Mouse (Mus musculus): ENCODE measurements around the gene Nabp2. TPM values are rescaled to one million over a fixed set of nuclear protein-coding genes. Genes with fewer than 3 reads are reported as not detected.

Nabp2 gene
- polyA plus RNA-seq, 1 experiment: 93.0 TPM

DNA sequence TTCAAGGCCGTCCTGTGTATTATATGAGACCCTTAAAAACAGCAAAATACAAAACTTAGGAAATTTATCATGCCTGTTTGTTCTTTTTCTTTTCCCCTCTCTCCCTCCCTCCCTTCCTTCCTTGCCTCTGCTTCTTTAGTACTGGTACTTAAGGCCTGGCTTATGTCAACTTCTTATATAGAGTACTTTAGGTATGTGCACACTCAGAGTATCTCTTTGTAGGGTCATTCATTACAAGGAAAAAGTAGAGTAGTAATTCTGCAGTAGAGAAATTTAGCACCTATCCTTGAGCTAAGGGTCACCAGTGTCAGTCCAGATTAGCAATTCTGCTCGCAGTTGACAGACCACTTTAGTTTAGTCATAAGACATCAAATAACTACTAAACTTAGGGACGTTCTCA, 14.0 kb upstream of the Nabp2 start:
- H3K79me2 ChIP-seq (ENCODE audit: control insufficient read depth, insufficient read depth): peaks cover 5% of the 10 kb centered on the region
- peaks cover 2% of the 10 kb centered on the region for H3K79me3 ChIP-seq (ENCODE audit: low read depth)
- no peak overlapping the region for H3ac ChIP-seq (ENCODE audit: control insufficient read depth, insufficient read length, low read depth)
- no peak for TF ChIP-seq USF1 (IDR thresholded peaks at IDR 0.05; ENCODE audit: low read depth)
- TF ChIP-seq FOSL1 (IDR thresholded peaks at IDR 0.05; ENCODE audit: insufficient read depth, low read length, poor library complexity, severe bottlenecking): no peak
- no peak for TF ChIP-seq CEBPB (IDR thresholded peaks at IDR 0.05; ENCODE audit: low read depth)
- no peak for TF ChIP-seq CTCF (IDR thresholded peaks at IDR 0.05; ENCODE audit: control insufficient read depth, insufficient read depth, insufficient read length)
- no peak for TF ChIP-seq MYOD1 (IDR thresholded peaks at IDR 0.05; ENCODE audit: control insufficient read depth, insufficient read length, low read depth)
- no peak for TF ChIP-seq MAX (IDR thresholded peaks at IDR 0.05)
- no peak for TF ChIP-seq MYOG (IDR thresholded peaks at IDR 0.05; ENCODE audit: control insufficient read depth, extremely low read depth, insufficient read length)
- no peaks in the 10 kb centered on the region for H3K27me3 ChIP-seq (ENCODE audit: control insufficient read depth, insufficient read depth, insufficient read length)
- no peak overlapping the region for H3K4me3 ChIP-seq (ENCODE audit: insufficient read depth, poor library complexity, severe bottlenecking)
- peaks cover 65% of the 10 kb centered on the region for H3K36me3 ChIP-seq (ENCODE audit: control insufficient read depth, insufficient read depth)

DNA sequence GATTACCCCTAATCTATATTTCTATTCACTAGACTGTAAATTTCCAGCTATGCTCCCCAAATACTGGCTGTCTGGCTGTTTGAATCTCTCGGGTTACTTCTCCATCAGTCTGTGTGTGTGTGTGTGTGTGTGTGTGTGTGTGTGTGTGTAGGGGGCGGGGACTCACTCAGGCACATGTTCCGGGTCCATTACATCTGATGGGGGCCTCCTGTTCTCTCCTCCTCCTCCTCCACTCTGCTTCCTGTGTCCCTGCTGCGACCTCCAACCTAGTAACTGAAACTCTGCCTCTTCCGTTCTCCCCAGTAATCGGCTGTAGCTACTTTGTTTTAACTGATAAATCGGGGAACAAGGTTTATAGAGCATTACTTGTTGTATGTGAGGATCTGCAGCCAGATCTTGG, 13.3 kb upstream of the Nabp2 start:
- Histone ChIP-seq H3K4me3 (ENCODE audit: insufficient read depth, poor library complexity, severe bottlenecking) (no peak overlapping the region), H3K36me3 (ENCODE audit: control insufficient read depth, insufficient read depth) (peaks cover 58% of the 10 kb centered on the region), H3K27me3 (ENCODE audit: control insufficient read depth, insufficient read depth, insufficient read length) (no peaks in the 10 kb centered on the region), H3K79me3 (ENCODE audit: low read depth) (peaks cover 2% of the 10 kb centered on the region), H3K79me2 (ENCODE audit: control insufficient read depth, insufficient read depth) (peaks cover 5% of the 10 kb centered on the region), H3ac (ENCODE audit: control insufficient read depth, insufficient read length, low read depth) (no peak overlapping the region)
- no peak for TF ChIP-seq USF1 (IDR thresholded peaks at IDR 0.05; ENCODE audit: low read depth)
- no peak for TF ChIP-seq FOSL1 (IDR thresholded peaks at IDR 0.05; ENCODE audit: insufficient read depth, low read length, poor library complexity, severe bottlenecking)
- TF ChIP-seq CEBPB (IDR thresholded peaks at IDR 0.05; ENCODE audit: low read depth): no peak
- TF ChIP-seq MYOD1 (IDR thresholded peaks at IDR 0.05; ENCODE audit: control insufficient read depth, insufficient read length, low read depth): no peak
- TF ChIP-seq CTCF (IDR thresholded peaks at IDR 0.05; ENCODE audit: control insufficient read depth, insufficient read depth, insufficient read length): no peak

- Histone ChIP-seq H3K79me2 (ENCODE audit: control insufficient read depth, insufficient read depth) (peaks cover 17% of the 10 kb centered on the region), H3ac (ENCODE audit: control insufficient read depth, insufficient read length, low read depth) (no peak overlapping the region), H3K4me3 (ENCODE audit: insufficient read depth, poor library complexity, severe bottlenecking) (no peak overlapping the region), H3K27me3 (ENCODE audit: control insufficient read depth, insufficient read depth, insufficient read length) (no peaks in the 10 kb centered on the region), H3K36me3 (ENCODE audit: control insufficient read depth, insufficient read depth) (peaks cover 58% of the 10 kb centered on the region), H3K79me3 (ENCODE audit: low read depth) (peaks cover 4% of the 10 kb centered on the region)
- TF ChIP-seq MYOG (IDR thresholded peaks at IDR 0.05; ENCODE audit: control insufficient read depth, extremely low read depth, insufficient read length) (no peak), CTCF (IDR thresholded peaks at IDR 0.05; ENCODE audit: control insufficient read depth, insufficient read depth, insufficient read length) (no peak), MYOD1 (IDR thresholded peaks at IDR 0.05; ENCODE audit: control insufficient read depth, insufficient read length, low read depth) (no peak), FOSL1 (IDR thresholded peaks at IDR 0.05; ENCODE audit: insufficient read depth, low read length, poor library complexity, severe bottlenecking) (no peak), MAX (IDR thresholded peaks at IDR 0.05) (no peak), CEBPB (IDR thresholded peaks at IDR 0.05; ENCODE audit: low read depth) (no peak)
Observed at GRCm38 (mm10) chr10:128422426-128422825, 11.1 kb upstream of the Nabp2 start.

- Histone ChIP-seq H3K36me3 (ENCODE audit: control insufficient read depth, insufficient read depth) (peaks cover 54% of the 10 kb centered on the region), H3K79me3 (ENCODE audit: low read depth) (peaks cover 47% of the 10 kb centered on the region), H3K27me3 (ENCODE audit: control insufficient read depth, insufficient read depth, insufficient read length) (no peaks in the 10 kb centered on the region), H3ac (ENCODE audit: control insufficient read depth, insufficient read length, low read depth) (no peak overlapping the region), H3K4me3 (ENCODE audit: insufficient read depth, poor library complexity, severe bottlenecking) (no peak overlapping the region), H3K79me2 (ENCODE audit: control insufficient read depth, insufficient read depth) (peaks cover 69% of the 10 kb centered on the region)
- no peak for TF ChIP-seq MYOD1 (IDR thresholded peaks at IDR 0.05; ENCODE audit: control insufficient read depth, insufficient read length, low read depth)
- TF ChIP-seq FOSL1 (IDR thresholded peaks at IDR 0.05; ENCODE audit: insufficient read depth, low read length, poor library complexity, severe bottlenecking): no peak
- TF ChIP-seq USF1 (IDR thresholded peaks at IDR 0.05; ENCODE audit: low read depth): no peak
- no peak for TF ChIP-seq MYOG (IDR thresholded peaks at IDR 0.05; ENCODE audit: control insufficient read depth, extremely low read depth, insufficient read length)
- no peak for TF ChIP-seq MAX (IDR thresholded peaks at IDR 0.05)
- no peak for TF ChIP-seq CEBPB (IDR thresholded peaks at IDR 0.05; ENCODE audit: low read depth)
- no peak for TF ChIP-seq CTCF (IDR thresholded peaks at IDR 0.05; ENCODE audit: control insufficient read depth, insufficient read depth, insufficient read length)
Observed at GRCm38 (mm10) chr10:128414848-128415247, 3.6 kb upstream of the Nabp2 start.

GRCm38 (mm10) chr10:128413076-128413475, 1.8 kb upstream of the Nabp2 start:
- H3K79me2 ChIP-seq (ENCODE audit: control insufficient read depth, insufficient read depth): peaks cover 80% of the 10 kb centered on the region
- H3K36me3 ChIP-seq (ENCODE audit: control insufficient read depth, insufficient read depth): peaks cover 45% of the 10 kb centered on the region
- no peak overlapping the region for H3ac ChIP-seq (ENCODE audit: control insufficient read depth, insufficient read length, low read depth)
- H3K79me3 ChIP-seq (ENCODE audit: low read depth): peaks cover 46% of the 10 kb centered on the region
- H3K27me3 ChIP-seq (ENCODE audit: control insufficient read depth, insufficient read depth, insufficient read length): no peaks in the 10 kb centered on the region
- TF ChIP-seq CTCF (IDR thresholded peaks at IDR 0.05; ENCODE audit: control insufficient read depth, insufficient read depth, insufficient read length) (no peak), MYOD1 (IDR thresholded peaks at IDR 0.05; ENCODE audit: control insufficient read depth, insufficient read length, low read depth) (no peak), CEBPB (IDR thresholded peaks at IDR 0.05; ENCODE audit: low read depth) (no peak), USF1 (IDR thresholded peaks at IDR 0.05; ENCODE audit: low read depth) (no peak), MYOG (IDR thresholded peaks at IDR 0.05; ENCODE audit: control insufficient read depth, extremely low read depth, insufficient read length) (no peak)
- no peak overlapping the region for H3K4me3 ChIP-seq (ENCODE audit: insufficient read depth, poor library complexity, severe bottlenecking)

DNA sequence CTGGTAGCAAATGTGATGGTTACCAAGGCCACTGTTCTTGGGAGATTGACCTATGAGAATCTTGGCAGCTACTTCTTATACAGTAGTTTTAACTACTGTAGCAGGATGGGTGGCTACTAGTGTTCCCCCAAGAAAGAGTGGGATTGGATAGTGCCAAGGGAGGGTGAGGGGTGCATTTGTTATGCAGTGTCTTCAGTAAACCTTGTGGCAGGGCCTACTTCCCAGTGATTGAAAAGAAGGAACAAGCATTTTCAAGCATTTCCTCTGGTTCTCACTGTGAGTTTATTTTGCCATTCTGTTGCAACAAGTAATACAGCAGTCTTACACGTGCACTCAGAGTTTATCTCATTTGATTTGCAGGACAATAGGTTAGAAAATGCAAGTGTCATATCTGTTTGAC, 1.3 kb upstream of the Nabp2 start:
- H3K79me3 ChIP-seq (ENCODE audit: low read depth): peaks cover 46% of the 10 kb centered on the region
- no peaks in the 10 kb centered on the region for H3K27me3 ChIP-seq (ENCODE audit: control insufficient read depth, insufficient read depth, insufficient read length)
- no peak for TF ChIP-seq FOSL1 (IDR thresholded peaks at IDR 0.05; ENCODE audit: insufficient read depth, low read length, poor library complexity, severe bottlenecking)
- no peak for TF ChIP-seq MYOD1 (IDR thresholded peaks at IDR 0.05; ENCODE audit: control insufficient read depth, insufficient read length, low read depth)
- TF ChIP-seq MAX (IDR thresholded peaks at IDR 0.05): no peak
- peak overlapping the region; percentile 98 for H3K4me3 ChIP-seq (ENCODE audit: insufficient read depth, poor library complexity, severe bottlenecking)
- peaks cover 44% of the 10 kb centered on the region for H3K36me3 ChIP-seq (ENCODE audit: control insufficient read depth, insufficient read depth)
- H3K79me2 ChIP-seq (ENCODE audit: control insufficient read depth, insufficient read depth): peaks cover 76% of the 10 kb centered on the region
- H3ac ChIP-seq (ENCODE audit: control insufficient read depth, insufficient read length, low read depth): peak overlapping the region; percentile 81
